17 mouse cellular contexts compared by ENCODE assay signal in genomic region chr14:76724395-76724794, GRCm38 (mm10).
"Had no signal": no experiment of that assay in that cellular context is flagged by ENCODE, and none has a peak within 500 bp of the region (broad histone marks: within the 10 kb centered on the region; RNA-seq: fewer than 3 reads in every experiment).

No protein-coding gene starts in this region.

- H3K4me3 ChIP-seq: kidney, embryonic 15.5 days; limb, embryonic 13.5 days; midbrain, embryonic 12.5 days; myocyte; neural tube, embryonic 15.5 days had no signal

- H3K27ac ChIP-seq: kidney, embryonic 15.5 days; limb, embryonic 13.5 days; midbrain, embryonic 12.5 days; neural tube, embryonic 15.5 days had no signal

- H3K9ac ChIP-seq: kidney, embryonic 15.5 days; limb, embryonic 13.5 days; lung, embryonic 14.5 days; midbrain, embryonic 12.5 days; neural tube, embryonic 15.5 days had no signal

- ATAC-seq: intestine, embryonic 16.5 days had no signal

- H3K36me3 ChIP-seq: kidney, embryonic 15.5 days; limb, embryonic 13.5 days; midbrain, embryonic 12.5 days; neural tube, embryonic 15.5 days had no signal

- H3K27me3 ChIP-seq: kidney, embryonic 15.5 days; limb, embryonic 13.5 days; midbrain, embryonic 12.5 days; neural tube, embryonic 15.5 days had no signal

- H3K4me2 ChIP-seq: kidney, embryonic 15.5 days; limb, embryonic 13.5 days; liver, embryonic 11.5 days; lung, embryonic 14.5 days; midbrain, embryonic 12.5 days; neural tube, embryonic 15.5 days had no signal

- DNase-seq: kidney, adult 2 months; kidney, postnatal 14 days; left cerebral cortex, postnatal 4 days; lung, embryonic 14.5 days; lung, postnatal 10 days; lung, postnatal 4 days; right cerebral cortex, postnatal 4 days; spleen, adult 18-20 months; thymus, adult 18-20 months; thymus, postnatal 14 days had no signal

- H3K4me1 ChIP-seq: neural tube, embryonic 15.5 days had no signal

- H3K9me3 ChIP-seq: kidney, embryonic 15.5 days; limb, embryonic 13.5 days; midbrain, embryonic 12.5 days; neural tube, embryonic 15.5 days had no signal
